Mouse (Mus musculus) forebrain, embryonic 14.5 days (tissue): ENCODE results near the gene BC004004. TPM values are rescaled to one million over a fixed set of nuclear protein-coding genes. Genes with fewer than 3 reads are reported as not detected.
A peak's percentile ranks its signal among the peaks of the same experiment; 100 is the strongest.

Experiments used
- ATAC-seq: fragments of 200-750 bp; cut with Nextera tagmentation; 2 replicates; pipeline ENCODE4 v1.8.0; 2017; ENCODE audit warnings: mild to moderate bottlenecking, moderate library complexity
- DNase-seq: peaks from one replicate; pipeline ENCODE4 v3.0.0-alpha.2; 2015; ENCODE audit warnings: low spot score
- H3K27ac ChIP-seq: fragments of 300-500 bp; sonication (generic); 2 replicates; pipeline ENCODE4 v1.5.1; 2014; ENCODE audit warnings: low read depth, mild to moderate bottlenecking, control low read depth, low read length, moderate library complexity
- H3K27me3 ChIP-seq: fragments of 300-500 bp; sonication (generic); replicated peaks from 2 replicates; pipeline ENCODE4 v1.6.1; 2014; ENCODE audit warnings: low read length, control low read depth, mixed read lengths; ENCODE audit not compliant: control insufficient read depth, insufficient read depth
- H3K36me3 ChIP-seq: fragments of 300-500 bp; sonication (generic); 2 replicates; pipeline ENCODE4 v1.6.1; 2014; ENCODE audit warnings: low read length, control low read depth; ENCODE audit not compliant: control insufficient read depth, insufficient read depth
- H3K4me1 ChIP-seq: fragments of 300-500 bp; sonication (generic); 2 replicates; pipeline ENCODE4 v1.6.1; 2014; ENCODE audit warnings: antibody characterized with exemption, low read length, control low read depth; ENCODE audit not compliant: control insufficient read depth, insufficient read depth
- H3K4me2 ChIP-seq: fragments of 300-500 bp; sonication (generic); 2 replicates; pipeline ENCODE4 v1.6.1; 2014; ENCODE audit warnings: mild to moderate bottlenecking, control low read depth, low read length
- H3K4me3 ChIP-seq: fragments of 300-500 bp; sonication (generic); 2 replicates; pipeline ENCODE4 v1.5.1; 2014; ENCODE audit warnings: low read depth, low read length, control low read depth
- H3K9ac ChIP-seq: fragments of 300-500 bp; sonication (generic); 2 replicates; pipeline ENCODE4 v1.6.1; 2014; ENCODE audit warnings: mild to moderate bottlenecking, low read length, control low read depth, moderate library complexity
- H3K9me3 ChIP-seq: fragments of 300-500 bp; sonication (generic); replicated peaks from 2 replicates; pipeline ENCODE4 v1.6.1; 2016; ENCODE audit warnings: low read length, control low read depth, mixed read lengths; ENCODE audit not compliant: control insufficient read depth
- WGBS: fragments of 180-500 bp; shearing (Covaris S2); extraction: QIAGEN DNeasy Blood & Tissue Kit; methylation state at CpG from one replicate; pipeline ENCODE4 v1.1.7; 2014; 5-methylcytosine and 5-hydroxymethylcytosine counted together
- polyA plus RNA-seq: library from polyadenylated mRNA; unstranded; fragments of >200 nt; fragmentation: Nextera tagmentation; extraction: Ambion mirVana; gene quantifications from 2 replicates; pipeline ENCODE4 v1.2.1, GENCODE M21; 2014

The BC004004 gene
- polyA plus RNA-seq, 1 experiment from 2014 or later: 123 TPM

DNA sequence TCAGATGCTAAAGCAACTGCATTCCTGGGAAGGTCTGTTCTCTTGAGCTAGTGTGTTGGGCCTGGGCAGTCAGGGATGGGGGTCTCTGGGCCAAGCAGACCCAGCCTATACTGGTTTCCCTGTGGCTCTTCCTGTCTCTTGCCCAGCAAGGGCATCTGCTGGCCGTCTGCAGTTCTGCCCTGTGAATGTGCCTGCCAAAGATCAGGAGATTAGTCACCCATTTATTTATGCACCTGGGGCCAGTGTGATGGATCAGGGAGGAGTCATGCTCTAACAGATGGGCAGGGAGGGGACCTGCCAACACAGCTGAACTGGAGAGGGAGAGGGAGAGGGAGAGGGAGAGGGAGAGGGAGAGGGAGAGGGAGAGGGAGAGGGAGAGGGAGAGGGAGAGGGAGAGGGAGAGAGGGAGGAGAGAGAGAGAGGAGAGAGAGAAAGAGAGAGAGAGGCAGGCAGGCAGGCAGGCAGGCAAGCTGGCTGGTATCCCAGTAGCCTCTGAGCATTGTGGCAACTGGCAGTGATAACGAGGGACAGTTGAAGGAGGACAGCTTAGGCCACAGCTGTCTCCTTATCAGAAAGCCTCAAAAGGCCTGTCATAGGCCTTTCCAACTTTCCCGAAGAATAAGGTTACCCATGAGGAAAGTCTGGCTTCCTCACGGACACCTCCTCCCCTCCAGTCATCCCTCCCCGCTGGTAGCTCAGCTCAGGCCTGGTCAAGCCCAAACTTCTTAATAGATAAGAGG, 62.3 kb downstream of the BC004004 start:
- Histone ChIP-seq H3K27me3 (no peaks in the 10 kb centered on the region), H3K27ac (peak overlapping the region; percentile 60), H3K36me3 (peaks cover 53% of the 10 kb centered on the region), H3K4me1 (peaks cover 23% of the 10 kb centered on the region), H3K4me2 (no peak overlapping the region), H3K4me3 (no peak overlapping the region), H3K9me3 (no peaks in the 10 kb centered on the region), H3K9ac (no peak overlapping the region)
- 20% methylated on average over 5 of the region's 5 CpGs for WGBS
- ATAC-seq: peak; percentile 27
- DNase-seq: peak; percentile 66

DNA sequence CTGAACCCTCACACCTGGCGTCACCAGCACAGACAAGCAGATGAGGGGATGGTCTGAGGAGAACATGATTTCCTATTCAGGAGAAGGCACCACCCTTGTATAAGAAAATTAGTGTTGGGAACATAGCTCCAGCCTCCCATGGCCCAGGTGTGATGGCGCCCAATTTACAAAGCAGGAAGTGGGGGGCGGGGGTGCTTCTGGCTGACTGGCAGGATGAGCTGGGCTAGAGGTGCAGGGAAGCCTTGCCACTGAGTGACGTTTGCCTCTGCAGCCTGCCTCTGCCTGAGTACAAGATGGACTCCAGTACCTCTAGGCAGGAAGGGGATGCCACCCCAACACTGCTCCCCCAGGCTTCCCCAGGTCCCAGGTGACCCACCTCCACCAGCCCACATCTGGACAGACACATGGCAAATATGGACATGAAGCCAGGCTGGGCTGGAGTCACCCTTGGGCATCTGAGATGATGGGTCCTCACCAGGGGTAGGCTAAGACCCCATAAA, 63.6 kb downstream of the BC004004 start:
- no peak overlapping the region for H3K27ac ChIP-seq

GRCm38 (mm10) chr17:29336266-29336990, 67.8 kb downstream of the BC004004 start:
- Histone ChIP-seq H3K36me3 (peaks cover 93% of the 10 kb centered on the region), H3K4me2 (no peak overlapping the region), H3K27me3 (no peaks in the 10 kb centered on the region), H3K9me3 (no peaks in the 10 kb centered on the region), H3K27ac (no peak overlapping the region), H3K9ac (no peak overlapping the region), H3K4me1 (peaks cover 3% of the 10 kb centered on the region; the same call in 1 of the 2 replicates), H3K4me3 (no peak overlapping the region)
- DNase-seq: no peak
- ATAC-seq: no peak
- WGBS: 94% methylated on average over 19 of the region's 19 CpGs

More for the DNA sequence above, 63.6 kb downstream of the BC004004 start:
- no peak overlapping the region for H3K9ac ChIP-seq
- H3K9me3 ChIP-seq: no peaks in the 10 kb centered on the region
- no peak overlapping the region for H3K4me2 ChIP-seq
- peaks cover 67% of the 10 kb centered on the region for H3K36me3 ChIP-seq
- ATAC-seq: no peak
- DNase-seq: no peak
- peaks cover 10% of the 10 kb centered on the region for H3K4me1 ChIP-seq
- no peaks in the 10 kb centered on the region for H3K27me3 ChIP-seq
- no peak overlapping the region for H3K4me3 ChIP-seq
- WGBS: 92% methylated on average over 4 of the region's 4 CpGs

GRCm38 (mm10) chr17:29337979-29338823, 69.6 kb downstream of the BC004004 start:
- no peaks in the 10 kb centered on the region for H3K27me3 ChIP-seq
- H3K4me3 ChIP-seq: no peak overlapping the region
- no peak overlapping the region for H3K4me2 ChIP-seq
- 70% methylated on average over 9 of the region's 9 CpGs for WGBS
- peak; percentile 75 for DNase-seq
- H3K36me3 ChIP-seq: peaks cover 89% of the 10 kb centered on the region
- H3K27ac ChIP-seq: peak overlapping the region; percentile 67
- ATAC-seq: peak; percentile 65
- H3K9me3 ChIP-seq: no peaks in the 10 kb centered on the region
- no peak overlapping the region for H3K9ac ChIP-seq
- H3K4me1 ChIP-seq: peaks cover 5% of the 10 kb centered on the region

- Histone ChIP-seq H3K4me1 (peaks cover 5% of the 10 kb centered on the region), H3K27me3 (no peaks in the 10 kb centered on the region), H3K9me3 (no peaks in the 10 kb centered on the region), H3K9ac (no peak overlapping the region), H3K27ac (peak overlapping the region; percentile 67), H3K4me3 (no peak overlapping the region), H3K4me2 (no peak overlapping the region), H3K36me3 (peaks cover 89% of the 10 kb centered on the region)
- no peak for DNase-seq
- 84% methylated on average over 11 of the region's 11 CpGs for WGBS
- ATAC-seq: no peak
These were observed 70.7 kb downstream of the BC004004 start for GRCm38 (mm10) chr17:29339170-29339768.

DNA sequence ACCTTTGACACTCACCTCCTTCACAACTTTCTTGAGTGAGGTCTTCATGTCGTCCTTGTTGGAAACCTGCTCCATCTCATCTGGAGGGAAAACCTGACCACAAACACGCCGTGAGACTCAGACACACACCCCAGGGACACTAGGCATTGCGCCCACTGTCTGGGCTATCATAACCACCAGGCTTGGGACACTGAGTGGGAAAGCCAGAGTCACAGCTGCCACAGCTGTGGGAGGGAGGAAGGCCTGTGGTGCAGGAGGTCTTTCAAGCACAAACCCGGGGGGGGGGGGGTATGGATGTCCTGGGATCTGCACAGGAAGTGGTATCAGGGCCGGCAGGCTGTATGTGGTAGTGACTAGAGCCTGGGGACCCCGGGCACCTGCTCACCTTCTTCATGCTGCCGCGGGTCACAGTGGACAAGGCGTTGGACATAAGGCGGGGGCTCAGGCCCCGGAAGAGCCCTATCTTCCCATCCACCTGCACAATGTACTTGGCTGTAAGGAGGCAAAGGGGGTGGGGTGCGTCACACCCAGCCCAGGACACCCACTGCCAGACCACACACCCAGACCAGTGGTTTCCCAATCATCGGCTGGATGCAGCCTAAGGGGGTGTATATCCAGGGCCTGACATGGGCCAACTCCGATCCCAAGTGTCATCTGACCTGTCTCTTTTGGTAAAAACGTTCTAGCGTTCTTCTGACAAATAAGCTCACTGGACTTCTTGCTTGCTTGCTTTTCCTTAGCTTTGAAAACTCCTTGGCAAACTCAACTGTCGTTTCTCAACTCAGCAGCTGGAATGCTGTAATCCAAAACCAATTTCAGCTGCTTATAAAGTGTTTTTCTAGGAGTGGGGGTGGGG, 72.0 kb downstream of the BC004004 start:
- peaks cover 9% of the 10 kb centered on the region for H3K4me1 ChIP-seq
- WGBS: 88% methylated on average over 18 of the region's 18 CpGs
- DNase-seq (no peak), ATAC-seq (no peak)
- H3K4me3 ChIP-seq: no peak overlapping the region
- no peaks in the 10 kb centered on the region for H3K9me3 ChIP-seq
- H3K27ac ChIP-seq: no peak overlapping the region
- peaks cover 79% of the 10 kb centered on the region for H3K36me3 ChIP-seq
- H3K27me3 ChIP-seq: no peaks in the 10 kb centered on the region
- H3K9ac ChIP-seq: no peak overlapping the region
- no peak overlapping the region for H3K4me2 ChIP-seq

GRCm38 (mm10) chr17:29341591-29342003, 73.0 kb downstream of the BC004004 start:
- H3K27ac ChIP-seq: peak overlapping the region; percentile 69; the same call in 1 of the 2 replicates
- H3K27me3 ChIP-seq: no peaks in the 10 kb centered on the region
- H3K9ac ChIP-seq: peak overlapping the region; percentile 47
- no peak overlapping the region for H3K4me2 ChIP-seq
- no peak overlapping the region for H3K4me3 ChIP-seq
- DNase-seq: peak; percentile 52
- WGBS: 18% methylated on average over 9 of the region's 9 CpGs
- peaks cover 17% of the 10 kb centered on the region for H3K4me1 ChIP-seq
- no peaks in the 10 kb centered on the region for H3K9me3 ChIP-seq
- no peak for ATAC-seq
- H3K36me3 ChIP-seq: peaks cover 69% of the 10 kb centered on the region
